Mouse (Mus musculus) hindbrain, embryonic 15.5 days (tissue): ENCODE measurements around the gene Gm12184. TPM values are rescaled to one million over a fixed set of nuclear protein-coding genes. Genes with fewer than 3 reads are reported as not detected.
"Not testable (repeated sequence)": the region's sequence is repeated elsewhere in the genome, so short reads cannot be mapped to it uniquely, and the experiment has no call there.

Experiments used
- ATAC-seq: fragments of 200-750 bp; cut with Nextera tagmentation; 2 replicates; pipeline ENCODE4 v1.8.0; 2017; ENCODE audit warnings: low read depth, moderate number of reproducible peaks, moderate TSS enrichment; ENCODE audit not compliant: low FRiP score
- H3K27ac ChIP-seq: fragments of 300-500 bp; sonication (generic); replicated peaks from 2 replicates; pipeline ENCODE4 v1.5.1; 2015; ENCODE audit warnings: mild to moderate bottlenecking, inconsistent platforms
- H3K27me3 ChIP-seq: fragments of 300-500 bp; sonication (generic); 2 replicates; pipeline ENCODE4 v1.6.1; 2015; ENCODE audit warnings: control low read depth, inconsistent platforms
- H3K36me3 ChIP-seq: fragments of 300-500 bp; sonication (generic); 2 replicates; pipeline ENCODE4 v1.6.1; 2015; ENCODE audit warnings: control low read depth, inconsistent platforms
- H3K4me1 ChIP-seq: fragments of 300-500 bp; sonication (generic); replicated peaks from 2 replicates; pipeline ENCODE4 v1.6.1; 2015; ENCODE audit warnings: control low read depth, inconsistent platforms
- H3K4me2 ChIP-seq: fragments of 300-500 bp; sonication (generic); 2 replicates; pipeline ENCODE4 v1.6.1; 2015; ENCODE audit warnings: moderate library complexity, mild to moderate bottlenecking, inconsistent platforms
- H3K4me3 ChIP-seq: fragments of 300-500 bp; sonication (generic); 2 replicates; pipeline ENCODE4 v1.5.1; 2015; ENCODE audit warnings: mild to moderate bottlenecking, inconsistent platforms
- H3K9ac ChIP-seq: fragments of 300-500 bp; sonication (generic); 2 replicates; pipeline ENCODE4 v1.6.1; 2015; ENCODE audit warnings: inconsistent platforms
- H3K9me3 ChIP-seq: fragments of 300-500 bp; sonication (generic); 2 replicates; pipeline ENCODE4 v1.6.1; 2016; ENCODE audit warnings: control low read depth, inconsistent platforms
- WGBS: fragments of 180-500 bp; shearing (Covaris S2); methylation state at CpG from one replicate; pipeline ENCODE4 v1.1.7; 2015; 5-methylcytosine and 5-hydroxymethylcytosine counted together
- polyA plus RNA-seq: library from polyadenylated mRNA; unstranded; fragments of >200 nt; fragmentation: Nextera tagmentation; extraction: Ambion mirVana; gene quantifications from 2 replicates; pipeline ENCODE4 v1.2.1, GENCODE M21; 2015

The Gm12184 gene
- polyA plus RNA-seq, 1 experiment from 2014 or later, result 3.8 TPM

GRCm38 (mm10) chr11:48833078-48833730 lies 6.7 kb upstream of the Gm12184 start:
- H3K4me2 ChIP-seq, result peak overlapping the region; percentile 52
- peaks cover 18% of the 10 kb centered on the region for H3K4me1 ChIP-seq
- no peak overlapping the region for H3K27ac ChIP-seq
- WGBS, result 43% methylated on average over 9 of the region's 9 CpGs
- H3K9ac ChIP-seq, result no peak overlapping the region
- H3K36me3 ChIP-seq, result no peaks in the 10 kb centered on the region
- H3K4me3 ChIP-seq, result peak overlapping the region; percentile 52
- ATAC-seq, result no peak
- no peaks in the 10 kb centered on the region for H3K27me3 ChIP-seq
- H3K9me3 ChIP-seq, result no peaks in the 10 kb centered on the region

- Histone ChIP-seq H3K4me2 (no peak overlapping the region), H3K36me3 (no peaks in the 10 kb centered on the region), H3K9me3 (no peaks in the 10 kb centered on the region), H3K27ac (no peak overlapping the region), H3K9ac (no peak overlapping the region), H3K4me1 (peaks cover 12% of the 10 kb centered on the region), H3K4me3 (no peak overlapping the region), H3K27me3 (no peaks in the 10 kb centered on the region)
- WGBS, result 84% methylated on average over 2 of the region's 2 CpGs
- no peak for ATAC-seq
These were observed 4.8 kb upstream of the Gm12184 start for GRCm38 (mm10) chr11:48831273-48831672.

GRCm38 (mm10) chr11:48830279-48830678 lies 3.8 kb upstream of the Gm12184 start:
- Histone ChIP-seq H3K4me3 (no peak overlapping the region), H3K9me3 (no peaks in the 10 kb centered on the region), H3K4me1 (peaks cover 12% of the 10 kb centered on the region), H3K27me3 (no peaks in the 10 kb centered on the region), H3K36me3 (no peaks in the 10 kb centered on the region), H3K27ac (no peak overlapping the region), H3K9ac (no peak overlapping the region), H3K4me2 (no peak overlapping the region)
- ATAC-seq, result no peak
- WGBS, result 82% methylated on average over 2 of the region's 2 CpGs

- ATAC-seq, result no peak
- Histone ChIP-seq H3K27ac (no peak overlapping the region), H3K9ac (no peak overlapping the region), H3K9me3 (no peaks in the 10 kb centered on the region), H3K4me2 (no peak overlapping the region), H3K4me3 (no peak overlapping the region), H3K4me1 (peaks cover 21% of the 10 kb centered on the region), H3K36me3 (no peaks in the 10 kb centered on the region), H3K27me3 (0 out of 2 replicates have a peak, but pooled peaks cover 13% of the 10 kb centered on the region)
- WGBS, result 75% methylated on average over 6 of the region's 6 CpGs
These were observed 1.5 kb upstream of the Gm12184 start for GRCm38 (mm10) chr11:48827926-48828325.

GRCm38 (mm10) chr11:48826752-48827096 lies 269 bp upstream of the Gm12184 start:
- Histone ChIP-seq H3K36me3 (no peaks in the 10 kb centered on the region), H3K9me3 (no peaks in the 10 kb centered on the region), H3K9ac (peak overlapping the region; percentile 0; the same call in 1 of the 2 replicates), H3K27me3 (peaks cover 19% of the 10 kb centered on the region), H3K4me1 (peaks cover 24% of the 10 kb centered on the region), H3K27ac (peak overlapping the region; percentile 59; the same call in 1 of the 2 replicates), H3K4me2 (peak overlapping the region; percentile 63), H3K4me3 (peak overlapping the region; percentile 47)
- ATAC-seq, result no peak
- 0% methylated on average over 6 of the region's 6 CpGs for WGBS

GRCm38 (mm10) chr11:48824311-48824830 lies 2.1 kb downstream of the Gm12184 start:
- peaks cover 19% of the 10 kb centered on the region for H3K27me3 ChIP-seq
- 5% methylated on average over 22 of the region's 22 CpGs for whole genome bisulfite sequencing

GRCm38 (mm10) chr11:48823536-48823972 lies 2.9 kb downstream of the Gm12184 start:
- Histone ChIP-seq H3K9ac (0 out of 2 replicates have a peak overlapping the region, but pooled peaks have one; percentile 27), H3K27me3 (peaks cover 19% of the 10 kb centered on the region), H3K4me1 (peaks cover 26% of the 10 kb centered on the region), H3K4me2 (peak overlapping the region; percentile 78), H3K27ac (no peak overlapping the region), H3K36me3 (no peaks in the 10 kb centered on the region), H3K4me3 (peak overlapping the region; percentile 41), H3K9me3 (no peaks in the 10 kb centered on the region)
- 2% methylated on average over 15 of the region's 15 CpGs for WGBS
- ATAC-seq, result peak; percentile 55

More at GRCm38 (mm10) chr11:48824311-48824830, 2.1 kb downstream of the Gm12184 start:
- Histone ChIP-seq H3K27ac (no peak overlapping the region), H3K4me1 (peaks cover 24% of the 10 kb centered on the region), H3K36me3 (no peaks in the 10 kb centered on the region), H3K4me3 (peak overlapping the region; percentile 41), H3K9ac (0 out of 2 replicates have a peak overlapping the region, but pooled peaks have one; percentile 27), H3K4me2 (peak overlapping the region; percentile 78), H3K9me3 (no peaks in the 10 kb centered on the region)
- ATAC-seq, result no peak

GRCm38 (mm10) chr11:48822768-48823512 lies 3.5 kb downstream of the Gm12184 start:
- no peak overlapping the region for H3K27ac ChIP-seq
- H3K4me2 ChIP-seq, result peak overlapping the region; percentile 78
- no peaks in the 10 kb centered on the region for H3K9me3 ChIP-seq
- peaks cover 19% of the 10 kb centered on the region for H3K27me3 ChIP-seq
- no peak overlapping the region for H3K9ac ChIP-seq
- no peak for ATAC-seq
- H3K36me3 ChIP-seq, result no peaks in the 10 kb centered on the region
- peaks cover 26% of the 10 kb centered on the region for H3K4me1 ChIP-seq
- 34% methylated on average over 14 of the region's 14 CpGs for WGBS
- peak overlapping the region; percentile 41 for H3K4me3 ChIP-seq

GRCm38 (mm10) chr11:48821299-48821698 lies 5.2 kb downstream of the Gm12184 start:
- H3K27me3 ChIP-seq, result peaks cover 19% of the 10 kb centered on the region
- H3K27ac ChIP-seq, H3K4me3 ChIP-seq, H3K9me3 ChIP-seq, H3K36me3 ChIP-seq, H3K4me2 ChIP-seq, ATAC-seq, H3K9ac ChIP-seq: not testable (repeated sequence)
- WGBS, result 85% methylated on average over 14 of the region's 14 CpGs
- peaks cover 22% of the 10 kb centered on the region for H3K4me1 ChIP-seq

- no peak for ATAC-seq
- no peak overlapping the region for H3K9ac ChIP-seq
- no peak overlapping the region for H3K27ac ChIP-seq
These were observed 6.2 kb downstream of the Gm12184 start for GRCm38 (mm10) chr11:48820308-48820674.

GRCm38 (mm10) chr11:48819614-48820307 lies 6.7 kb downstream of the Gm12184 start:
- ATAC-seq, result no peak
- Histone ChIP-seq H3K27ac (no peak overlapping the region), H3K36me3 (no peaks in the 10 kb centered on the region; the same call in 1 of the 2 replicates), H3K9ac (no peak overlapping the region), H3K4me3 (no peak overlapping the region), H3K27me3 (peaks cover 15% of the 10 kb centered on the region), H3K4me2 (no peak overlapping the region), H3K9me3 (no peaks in the 10 kb centered on the region), H3K4me1 (peaks cover 35% of the 10 kb centered on the region)
- WGBS, result 83% methylated on average over 7 of the region's 7 CpGs

More at GRCm38 (mm10) chr11:48820308-48820674, 6.2 kb downstream of the Gm12184 start:
- H3K36me3 ChIP-seq, result no peaks in the 10 kb centered on the region
- no peaks in the 10 kb centered on the region for H3K9me3 ChIP-seq
- peaks cover 32% of the 10 kb centered on the region for H3K4me1 ChIP-seq
- H3K4me2 ChIP-seq, result no peak overlapping the region
- H3K4me3 ChIP-seq, result no peak overlapping the region
- H3K27me3 ChIP-seq, result peaks cover 19% of the 10 kb centered on the region
